Mouse (Mus musculus): ENCODE measurements around the gene Cyp4v3.

GRCm38 (mm10) chr8:45332685-45333409, at the start of gene Cyp4v3:
- TF ChIP-seq CTCF (IDR thresholded peaks at IDR 0.05; ENCODE audit: extremely low read depth, insufficient read depth, low read length) (no peak), POLR2A (IDR thresholded peaks at IDR 0.05; ENCODE audit: extremely low read depth, insufficient read depth, low read length) (no peak)
